Mouse (Mus musculus) CH12.LX (cell line): ENCODE measurements at regions not wholly inside any gene's neighbourhood (a gene's known extent, or its start where the extent isn't known, plus 50 kb on each side); places are given as distances from the start of the nearest gene placed in this dataset.

ENCODE experiments used
- DNase-seq: peaks from one replicate; pipeline ENCODE4 v3.0.0-alpha.2; 2013; ENCODE audit errors: extremely low read depth
- H3K27ac ChIP-seq: 2 replicates; pipeline ENCODE4 v1.5.1; 2012; ENCODE audit warnings: low read depth, mild to moderate bottlenecking, control low read depth, moderate library complexity; ENCODE audit not compliant: insufficient read depth
- H3K27me3 ChIP-seq: replicated peaks from 2 replicates; pipeline ENCODE3; 2012; ENCODE audit warnings: inconsistent platforms
- H3K36me3 ChIP-seq, 2 experiments: replicated peaks in 1 of 2; 2 replicates each; pipeline versions ENCODE3 to v1.6.1; 2012; ENCODE audit warnings: inconsistent platforms in 1 of 2, low read length in 1 of 2, mild to moderate bottlenecking in 1 of 2, mixed read lengths in 1 of 2, moderate library complexity in 1 of 2; ENCODE audit not compliant: control insufficient read depth in 1 of 2, insufficient read depth in 1 of 2
- H3K4me1 ChIP-seq, 2 experiments: 2 replicates each; pipeline ENCODE4 v1.6.1; 2012; ENCODE audit warnings: inconsistent platforms in 1 of 2, moderate library complexity in 1 of 2; ENCODE audit not compliant: insufficient read depth in 2 of 2, control insufficient read depth in 1 of 2
- H3K4me2 ChIP-seq: 2 replicates; pipeline ENCODE4 v1.6.1; 2012; ENCODE audit warnings: low read depth, mild to moderate bottlenecking, control low read depth; ENCODE audit not compliant: poor library complexity, insufficient read depth, severe bottlenecking
- H3K4me3 ChIP-seq, 3 experiments: fragments of 150-350 bp in 1 of 3; sonication (generic) in 1 of 3; replicated peaks in 1 of 3; 2 replicates each; pipeline versions ENCODE3 to v1.5.1; 2011 to 2012; ENCODE audit warnings: low read depth in 2 of 3, low read length in 2 of 3, mild to moderate bottlenecking in 2 of 3, moderate library complexity in 2 of 3, control low read depth in 1 of 3, improper control_type of control experiment in 1 of 3, inconsistent platforms in 1 of 3, mixed read lengths in 1 of 3; ENCODE audit not compliant: poor library complexity in 1 of 3
- H3K79me2 ChIP-seq: replicated peaks from 2 replicates; pipeline ENCODE4 v1.6.1; 2012; ENCODE audit warnings: mild to moderate bottlenecking, moderate library complexity; ENCODE audit not compliant: control insufficient read depth, poor library complexity, insufficient read depth, severe bottlenecking; ENCODE audit errors: extremely low read depth
- H3K9ac ChIP-seq: 2 replicates; pipeline ENCODE4 v1.6.1; 2012; ENCODE audit warnings: low read depth, mild to moderate bottlenecking, control low read depth, moderate library complexity; ENCODE audit not compliant: insufficient read depth
- H3K9me3 ChIP-seq: replicated peaks from 2 replicates; pipeline ENCODE3; 2012; ENCODE audit warnings: low read length, inconsistent platforms, mixed read lengths
- CHD2 ChIP-seq: IDR thresholded peaks from 2 replicates; pipeline ENCODE4 v1.6.1; 2011; ENCODE audit warnings: low read length, improper control_type of control experiment
- CTCF ChIP-seq, 2 experiments: IDR thresholded peaks in 1 of 2; conservative IDR thresholded peaks in 1 of 2; 2 replicates each; pipeline ENCODE4 v1.5.1; 2011 to 2012; ENCODE audit warnings: low read depth in 2 of 2, low read length in 2 of 2, improper control_type of control experiment in 1 of 2, inconsistent platforms in 1 of 2, mild to moderate bottlenecking in 1 of 2, moderate library complexity in 1 of 2
- ETS1 ChIP-seq: conservative IDR thresholded peaks from 2 replicates; pipeline ENCODE4 v1.6.1; 2012; ENCODE audit warnings: low read depth, mild to moderate bottlenecking, inconsistent platforms, low read length, improper control_type of control experiment, moderate library complexity
- HCFC1 ChIP-seq: IDR thresholded peaks from 2 replicates; pipeline ENCODE4 v1.6.1; 2012; ENCODE audit warnings: low read depth, mild to moderate bottlenecking, inconsistent platforms, low read length, improper control_type of control experiment
- IRF4 ChIP-seq: IDR thresholded peaks from 2 replicates; pipeline ENCODE4 v1.6.1; 2014; ENCODE audit warnings: low read depth, mild to moderate bottlenecking, inconsistent platforms, low read length, improper control_type of control experiment
- JUND ChIP-seq: conservative IDR thresholded peaks from 2 replicates; pipeline ENCODE4 v1.6.1; 2011; ENCODE audit warnings: low read depth, low read length, improper control_type of control experiment
- KAT2A ChIP-seq: IDR thresholded peaks from 2 replicates; pipeline ENCODE4 v1.6.1; 2012; ENCODE audit warnings: low read length, improper control_type of control experiment, inconsistent platforms; ENCODE audit not compliant: insufficient replicate concordance
- MAFK ChIP-seq: IDR thresholded peaks from 2 replicates; pipeline ENCODE4 v1.6.1; 2011; ENCODE audit warnings: low read length, improper control_type of control experiment; ENCODE audit not compliant: insufficient replicate concordance
- MYC ChIP-seq: IDR thresholded peaks from 2 replicates; pipeline ENCODE4 v1.6.1; 2011; ENCODE audit warnings: low read depth, mild to moderate bottlenecking, improper control_type of control experiment, low read length
- NRF1 ChIP-seq: IDR thresholded peaks from 2 replicates; pipeline ENCODE4 v1.6.1; 2014; ENCODE audit warnings: low read depth, mild to moderate bottlenecking, inconsistent platforms, low read length, improper control_type of control experiment, moderate library complexity
- POLR2AphosphoS2 ChIP-seq: IDR thresholded peaks from 2 replicates; pipeline ENCODE4 v1.6.1; 2011; ENCODE audit warnings: low read depth, low read length, improper control_type of control experiment
- RAD21 ChIP-seq: IDR thresholded peaks from 2 replicates; pipeline ENCODE4 v1.6.1; 2011; ENCODE audit warnings: low read depth, mild to moderate bottlenecking, low read length, improper control_type of control experiment, moderate library complexity
- RCOR1 ChIP-seq: conservative IDR thresholded peaks from 2 replicates; pipeline ENCODE4 v1.6.1; 2012; ENCODE audit warnings: low read depth, mild to moderate bottlenecking, inconsistent platforms, low read length, improper control_type of control experiment
- SIN3A ChIP-seq: IDR thresholded peaks from 2 replicates; pipeline ENCODE4 v1.6.1; 2012; ENCODE audit warnings: low read length, improper control_type of control experiment, inconsistent platforms
- SMC3 ChIP-seq: IDR thresholded peaks from 2 replicates; pipeline ENCODE4 v1.6.1; 2011; ENCODE audit warnings: low read depth, low read length, improper control_type of control experiment
- TCF12 ChIP-seq: IDR thresholded peaks from 2 replicates; pipeline ENCODE4 v1.6.1; 2014; ENCODE audit warnings: low read depth, mild to moderate bottlenecking, inconsistent platforms, low read length, improper control_type of control experiment
- dilution Hi-C: fragments of 300-500 bp; cut with MboI; formaldehyde crosslinking; loops from 2 replicates; pipeline ENCODE4 v1.14.3; 2020; ENCODE audit warnings: low sequenced_read_pairs; ENCODE audit not compliant: extremely low pct_unique_long_range_greater_than_20kb, extremely low pct_ligation_motif_present
- in situ Hi-C: fragments of 300-500 bp; cut with MboI; formaldehyde crosslinking; loops from 3 replicates; pipeline ENCODE4 v1.14.3; 2019; ENCODE audit warnings: low sequenced_read_pairs, low pct_ligation_motif_present, low pct_unique_long_range_greater_than_20kb, mixed read lengths

DNA sequence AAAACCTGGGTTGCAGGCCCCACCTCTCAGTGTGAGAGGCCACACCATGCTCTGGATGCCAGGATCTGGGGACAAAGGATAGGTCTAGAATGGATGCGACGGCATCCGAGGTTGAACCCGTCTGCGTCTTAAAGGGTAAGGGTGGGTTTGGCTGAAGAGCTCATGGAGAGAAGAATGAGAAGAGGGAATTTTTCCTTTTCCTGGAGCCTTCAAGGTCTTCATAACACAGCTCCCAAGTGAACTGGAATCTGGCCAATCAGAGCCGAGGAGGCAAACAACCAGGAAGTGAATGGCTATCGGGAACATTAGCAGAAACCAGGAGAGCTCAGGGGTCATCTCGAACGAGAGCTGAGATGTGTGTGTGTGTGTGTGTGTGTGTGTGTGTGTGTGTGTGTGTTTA is 320.1 kb downstream of the Med13l start:
- Histone ChIP-seq H3K4me2 (no peak overlapping the region), H3K27ac (no peak overlapping the region), H3K9me3 (peaks cover 51% of the 10 kb centered on the region), H3K9ac (no peak overlapping the region), H3K4me1 (no peaks in the 10 kb centered on the region), H3K36me3 (no peaks in the 10 kb centered on the region), H3K4me3 (no peak overlapping the region), H3K27me3 (no peaks in the 10 kb centered on the region), H3K79me2 (no peaks in the 10 kb centered on the region)
- in situ Hi-C loops: loop anchor here (25.0 kb wide), 2 partner anchors 807 to 1207 kb away; no protein-coding TSS in a partner anchor
- dilution Hi-C loops: no loop called here
- no peak for TF ChIP-seq ETS1
- no peak for TF ChIP-seq RAD21
- TF ChIP-seq HCFC1: no peak
- no peak for TF ChIP-seq JUND
- no peak for TF ChIP-seq POLR2AphosphoS2
- TF ChIP-seq NRF1: no peak
- TF ChIP-seq KAT2A: no peak
- TF ChIP-seq IRF4: no peak
- DNase-seq: no peak

GRCm38 (mm10) chr5:118881886-118882285 is 321.4 kb downstream of the Med13l start:
- no peak overlapping the region for H3K4me2 ChIP-seq
- H3K9me3 ChIP-seq: peaks cover 65% of the 10 kb centered on the region
- no peaks in the 10 kb centered on the region for H3K79me2 ChIP-seq
- in situ Hi-C loops: loop anchor here (25.0 kb wide), 2 partner anchors 805 to 1205 kb away; no protein-coding TSS in a partner anchor
- no peak for TF ChIP-seq SIN3A
- TF ChIP-seq MYC: no peak
- no peak for TF ChIP-seq RCOR1
- TF ChIP-seq RAD21: no peak
- TF ChIP-seq MAFK: no peak
- no peak for TF ChIP-seq CTCF (conservative IDR thresholded peaks at IDR 0.05 in 1 of 2, IDR thresholded peaks at IDR 0.05 in 1 of 2; ENCODE audit: low read depth in 2 of 2, low read length in 2 of 2)
- TF ChIP-seq SMC3: no peak
- no peak for TF ChIP-seq IRF4
- DNase-seq: no peak
- no peaks in the 10 kb centered on the region for H3K36me3 ChIP-seq
- H3K27ac ChIP-seq: no peak overlapping the region
- dilution Hi-C loops: no loop called here
- no peak overlapping the region for H3K9ac ChIP-seq
- H3K4me3 ChIP-seq: no peak overlapping the region
- no peaks in the 10 kb centered on the region for H3K4me1 ChIP-seq
- H3K27me3 ChIP-seq: no peaks in the 10 kb centered on the region

DNA sequence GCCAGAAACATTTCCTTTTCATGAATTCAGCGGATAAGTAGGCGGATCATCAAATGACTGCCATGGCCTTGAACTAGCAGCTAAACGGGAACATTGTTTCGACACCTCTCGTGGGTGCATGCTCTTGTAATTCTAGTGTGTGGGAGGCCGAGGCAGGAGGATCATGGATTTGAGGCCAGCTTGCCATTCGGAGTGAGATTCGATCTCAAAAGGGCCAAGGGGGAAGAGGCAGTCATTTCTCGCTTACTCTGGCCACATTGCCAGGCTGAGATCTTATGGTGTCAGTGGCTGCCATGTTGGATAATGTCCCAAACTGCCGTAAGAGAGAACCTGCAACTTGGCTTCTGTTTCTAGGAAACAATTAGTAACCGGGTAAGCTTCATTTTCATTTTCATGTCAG is 327.7 kb downstream of the Med13l start:
- TF ChIP-seq CHD2 (no peak), KAT2A (no peak), TCF12 (no peak), HCFC1 (no peak), RCOR1 (no peak)
- TF ChIP-seq, all 38 proteins: peak for 0
- Histone ChIP-seq H3K79me2 (no peaks in the 10 kb centered on the region), H3K27ac (no peak overlapping the region), H3K4me3 (no peak overlapping the region), H3K27me3 (no peaks in the 10 kb centered on the region), H3K9me3 (peaks cover 73% of the 10 kb centered on the region), H3K4me2 (no peak overlapping the region), H3K4me1 (no peaks in the 10 kb centered on the region), H3K36me3 (no peaks in the 10 kb centered on the region), H3K9ac (no peak overlapping the region)
- dilution Hi-C loops: no loop called here
- no peak for DNase-seq
- in situ Hi-C loops: loop anchor here (25.0 kb wide), 2 partner anchors 799 to 1199 kb away; no protein-coding TSS in a partner anchor
